Mouse (Mus musculus) heart, postnatal 0 days (tissue): Measurements from ENCODE around the gene Rpap3.

Experiments
- CTCF ChIP-seq: IDR thresholded peaks from 2 replicates; pipeline ENCODE4 v1.5.1; 2016; ENCODE audit warnings: antibody characterized with exemption, control low read depth, low read depth
- EP300 ChIP-seq: IDR thresholded peaks from 2 replicates; pipeline ENCODE4 v1.6.1; 2016; ENCODE audit warnings: antibody characterized with exemption, low read depth

- TF ChIP-seq EP300 (no peak), CTCF (no peak)
Observed at GRCm38 (mm10) chr15:97752491-97752890, 46.9 kb upstream of the Rpap3 start.
